Mouse (Mus musculus): ENCODE data around the gene Aifm2. TPM values are rescaled to one million over a fixed set of nuclear protein-coding genes. Genes with fewer than 3 reads are reported as not detected.

Gene Aifm2
- total and polyA plus RNA-seq, 3 experiments, result 11.2 to 17.9 (median 12.4) TPM

- Histone ChIP-seq H3K4me1 (ENCODE audit: control insufficient read depth in 1 of 2, insufficient read depth in 2 of 2) (no peaks in the 10 kb centered on the region), H3K27me3 (replicated peaks) (no peaks in the 10 kb centered on the region), H3K79me2 (replicated peaks; ENCODE audit: control insufficient read depth, extremely low read depth, insufficient read depth, poor library complexity, severe bottlenecking) (no peaks in the 10 kb centered on the region), H3K4me3 (replicated peaks in 1 of 3; ENCODE audit: low read depth in 2 of 3, low read length in 2 of 3, poor library complexity in 1 of 3) (no peak overlapping the region), H3K27ac (ENCODE audit: insufficient read depth, low read depth) (no peak overlapping the region), H3K4me2 (ENCODE audit: insufficient read depth, low read depth, poor library complexity, severe bottlenecking) (no peak overlapping the region), H3K9ac (ENCODE audit: insufficient read depth, low read depth) (no peak overlapping the region), H3K36me3 (replicated peaks in 1 of 2; ENCODE audit: control insufficient read depth in 1 of 2, insufficient read depth in 1 of 2, low read length in 1 of 2) (peaks cover 3 to 47% of the 10 kb centered on the region in 2 experiments), H3K9me3 (replicated peaks; ENCODE audit: low read length) (no peaks in the 10 kb centered on the region)
- dilution Hi-C loops (cut with MboI; ENCODE audit: extremely low pct_ligation_motif_present, extremely low pct_unique_long_range_greater_than_20kb, low sequenced_read_pairs), result no loop called here
- no peak for TF ChIP-seq TCF12 (IDR thresholded peaks at IDR 0.05; ENCODE audit: low read depth, low read length)
- TF ChIP-seq E2F4 (IDR thresholded peaks at IDR 0.05; ENCODE audit: insufficient replicate concordance, low read depth, low read length), result no peak
- no peak for TF ChIP-seq CHD1 (IDR thresholded peaks at IDR 0.05; ENCODE audit: low read depth, low read length)
- TF ChIP-seq EP300 (IDR thresholded peaks at IDR 0.05; ENCODE audit: low read length), result no peak
- no peak for TF ChIP-seq RAD21 (IDR thresholded peaks at IDR 0.05; ENCODE audit: low read depth, low read length)
- TF ChIP-seq JUND (conservative IDR thresholded peaks at IDR 0.05; ENCODE audit: low read depth, low read length), result no peak
- TF ChIP-seq POLR2AphosphoS2 (IDR thresholded peaks at IDR 0.05; ENCODE audit: low read depth, low read length), result no peak
- TF ChIP-seq UBTF (IDR thresholded peaks at IDR 0.05; ENCODE audit: low read depth, low read length), result no peak
- TF ChIP-seq USF2 (conservative IDR thresholded peaks at IDR 0.05; ENCODE audit: low read depth, low read length), result no peak
- TF ChIP-seq USF1 (IDR thresholded peaks at IDR 0.05; ENCODE audit: low read depth, low read length), result no peak
- TF ChIP-seq POLR2A (IDR thresholded peaks at IDR 0.05; ENCODE audit: low read depth, low read length), result no peak
- no peak for TF ChIP-seq ZC3H11A (IDR thresholded peaks at IDR 0.05; ENCODE audit: low read depth, low read length)
- no peak for TF ChIP-seq HCFC1 (IDR thresholded peaks at IDR 0.05; ENCODE audit: low read depth, low read length)
- no peak for TF ChIP-seq ZKSCAN1 (IDR thresholded peaks at IDR 0.05; ENCODE audit: borderline replicate concordance, low read depth, low read length)
- no peak for TF ChIP-seq NELFE (IDR thresholded peaks at IDR 0.05; ENCODE audit: low read depth, low read length)
- TF ChIP-seq ZNF384 (IDR thresholded peaks at IDR 0.05; ENCODE audit: low read depth, low read length), result no peak
- no peak for TF ChIP-seq ZMIZ1 (IDR thresholded peaks at IDR 0.05; ENCODE audit: low read depth, low read length)
- TF ChIP-seq BHLHE40 (IDR thresholded peaks at IDR 0.05; ENCODE audit: low read depth, low read length), result no peak
- TF ChIP-seq PAX5 (IDR thresholded peaks at IDR 0.05; ENCODE audit: low read length), result no peak
- no peak for TF ChIP-seq IRF4 (IDR thresholded peaks at IDR 0.05; ENCODE audit: low read depth, low read length)
- no peak for DNase-seq (ENCODE audit: extremely low read depth)
- in situ Hi-C loops (cut with MboI; ENCODE audit: low pct_ligation_motif_present, low pct_unique_long_range_greater_than_20kb, low sequenced_read_pairs), result no loop called here
Measured at GRCm38 (mm10) chr10:61736671-61737078, 21.6 kb downstream of the Aifm2 start.

GRCm38 (mm10) chr10:61737537-61737936, 22.5 kb downstream of the Aifm2 start:
- Histone ChIP-seq H3K9me3 (replicated peaks; ENCODE audit: low read length) (no peaks in the 10 kb centered on the region), H3K27ac (ENCODE audit: insufficient read depth, low read depth) (no peak overlapping the region), H3K4me2 (ENCODE audit: insufficient read depth, low read depth, poor library complexity, severe bottlenecking) (no peak overlapping the region), H3K9ac (ENCODE audit: insufficient read depth, low read depth) (no peak overlapping the region), H3K4me1 (ENCODE audit: control insufficient read depth in 1 of 2, insufficient read depth in 2 of 2) (no peaks in the 10 kb centered on the region), H3K36me3 (replicated peaks in 1 of 2; ENCODE audit: control insufficient read depth in 1 of 2, insufficient read depth in 1 of 2, low read length in 1 of 2) (peaks cover 3 to 43% of the 10 kb centered on the region in 2 experiments), H3K79me2 (replicated peaks; ENCODE audit: control insufficient read depth, extremely low read depth, insufficient read depth, poor library complexity, severe bottlenecking) (no peaks in the 10 kb centered on the region), H3K4me3 (replicated peaks in 1 of 3; ENCODE audit: low read depth in 2 of 3, low read length in 2 of 3, poor library complexity in 1 of 3) (no peak overlapping the region), H3K27me3 (replicated peaks) (no peaks in the 10 kb centered on the region)
- in situ Hi-C loops (cut with MboI; ENCODE audit: low pct_ligation_motif_present, low pct_unique_long_range_greater_than_20kb, low sequenced_read_pairs) (no loop called here), dilution Hi-C loops (cut with MboI; ENCODE audit: extremely low pct_ligation_motif_present, extremely low pct_unique_long_range_greater_than_20kb, low sequenced_read_pairs) (no loop called here)
- TF ChIP-seq ETS1 (conservative IDR thresholded peaks at IDR 0.05; ENCODE audit: low read depth, low read length) (no peak), BHLHE40 (IDR thresholded peaks at IDR 0.05; ENCODE audit: low read depth, low read length) (no peak), USF2 (conservative IDR thresholded peaks at IDR 0.05; ENCODE audit: low read depth, low read length) (no peak), USF1 (IDR thresholded peaks at IDR 0.05; ENCODE audit: low read depth, low read length) (no peak), SIN3A (IDR thresholded peaks at IDR 0.05; ENCODE audit: low read length) (no peak), KAT2A (IDR thresholded peaks at IDR 0.05; ENCODE audit: insufficient replicate concordance, low read length) (no peak), POLR2AphosphoS2 (IDR thresholded peaks at IDR 0.05; ENCODE audit: low read depth, low read length) (no peak), GABPA (IDR thresholded peaks at IDR 0.05; ENCODE audit: insufficient replicate concordance, low read depth, low read length) (no peak), NRF1 (IDR thresholded peaks at IDR 0.05; ENCODE audit: low read depth, low read length) (no peak), MAX (IDR thresholded peaks at IDR 0.05; ENCODE audit: low read length) (no peak), TCF12 (IDR thresholded peaks at IDR 0.05; ENCODE audit: low read depth, low read length) (no peak), JUN (IDR thresholded peaks at IDR 0.05; ENCODE audit: insufficient read depth, low read depth, low read length) (no peak), PAX5 (IDR thresholded peaks at IDR 0.05; ENCODE audit: low read length) (no peak)
- DNase-seq (ENCODE audit: extremely low read depth), result no peak

Data from CH12.LX (cell line).